Mouse (Mus musculus): Measurements from ENCODE around the gene Adcy9.

DNA sequence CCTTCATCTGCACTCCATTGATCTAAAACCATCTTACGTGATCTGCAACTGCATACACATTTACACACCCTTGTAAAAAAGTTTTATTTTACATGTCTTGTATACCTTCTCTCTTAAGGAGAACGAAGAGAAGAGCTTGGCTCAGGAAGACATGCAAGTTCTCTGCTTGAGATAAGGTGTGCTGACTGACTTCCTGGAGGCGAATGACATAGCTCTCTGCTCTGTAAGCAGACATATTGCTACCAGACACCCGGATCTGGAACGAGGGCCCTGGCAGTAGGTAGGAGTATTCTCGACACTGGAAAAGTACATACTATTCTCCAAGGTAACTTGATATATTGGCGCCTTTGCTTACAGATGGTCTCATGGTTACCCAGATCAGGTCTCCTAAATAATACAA lies 22.7 kb downstream of the Adcy9 start:
- TF ChIP-seq CTCF (conservative IDR thresholded peaks at IDR 0.05; ENCODE audit: low read length) (no peak), NANOG (IDR thresholded peaks at IDR 0.05; ENCODE audit: borderline replicate concordance, low read length) (no peak)

Data from E14TG2a.4 (cell line).